Mouse (Mus musculus) bone marrow, adult 2 months (tissue): ENCODE data around the gene Psmb3.

Experiments
- CTCF ChIP-seq: fragments of 200-500 bp; IDR thresholded peaks from 2 replicates; pipeline ENCODE4 v1.5.1; 2011; ENCODE audit warnings: low read length, control low read depth; ENCODE audit not compliant: control insufficient read depth, insufficient read depth
- POLR2A ChIP-seq: fragments of 200-500 bp; IDR thresholded peaks from 2 replicates; pipeline ENCODE4 v1.6.1; 2011; ENCODE audit warnings: low read depth, mild to moderate bottlenecking, control low read depth, low read length, borderline replicate concordance; ENCODE audit not compliant: control insufficient read depth

- TF ChIP-seq CTCF (no peak), POLR2A (no peak)
These were observed 41.0 kb downstream of the Psmb3 start, which contains the start of gene Pip4k2b for GRCm38 (mm10) chr11:97744063-97744717.
